ENCODE assay signal across 21 mouse cellular contexts in the genomic region with DNA sequence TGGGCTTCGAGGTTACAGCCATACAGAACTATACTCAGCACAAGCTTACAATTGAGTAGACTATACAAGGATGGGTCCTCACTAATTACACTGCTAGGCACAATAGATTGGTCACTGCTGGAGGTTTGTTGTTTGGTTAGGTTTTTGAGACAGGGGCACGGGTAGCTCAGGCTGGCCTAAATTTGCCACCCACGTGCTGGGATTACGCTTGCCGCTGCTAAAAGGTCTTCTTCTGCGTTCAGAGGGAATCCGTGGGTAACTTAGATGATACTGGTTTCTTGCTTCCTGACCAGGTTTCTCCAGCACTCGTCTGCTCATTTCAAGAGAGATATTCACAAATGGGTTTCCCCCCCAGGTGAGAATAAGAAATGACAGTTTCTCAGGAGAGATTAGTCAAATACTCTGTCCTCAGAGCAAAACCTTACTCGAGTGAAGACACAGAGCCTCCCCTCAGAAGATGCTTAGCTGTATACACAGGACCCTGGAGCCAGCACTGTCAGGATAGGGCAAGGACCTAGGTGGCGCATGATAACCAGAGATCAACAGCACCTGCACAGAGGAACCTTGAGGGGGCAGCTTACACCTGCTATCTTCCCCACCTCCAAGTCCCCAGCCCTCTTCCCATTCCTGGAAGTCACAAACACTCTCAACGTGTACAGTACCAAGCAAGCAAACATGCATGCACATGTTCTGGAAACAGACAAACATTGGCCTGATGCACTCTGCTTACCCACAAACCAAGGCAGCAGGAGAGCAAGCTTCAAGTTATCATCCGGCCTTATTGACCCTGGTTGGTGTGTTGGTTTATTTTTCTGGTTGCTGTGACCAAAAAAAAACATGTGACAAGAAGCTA.
DNase-seq lines count a peak whose midpoint lies in the region; ATAC-seq and TF ChIP-seq lines count a peak whose summit lies in the region.
"Had no signal": no experiment of that assay in that cellular context is flagged by ENCODE, and none has a peak within 500 bp of the region (broad histone marks: within the 10 kb centered on the region; RNA-seq: fewer than 3 reads in every experiment).

No protein-coding gene starts in this region.

- no peak for TF ChIP-seq POLR2A in spleen, adult 2 months (IDR thresholded peaks at IDR 0.05; ENCODE audit: low read depth, low read length)
- no peak for TF ChIP-seq POLR2A in bone marrow macrophage, adult 2 months (IDR thresholded peaks at IDR 0.05; ENCODE audit: borderline replicate concordance, low read depth, low read length)

- no peak overlapping the region for H3K9ac ChIP-seq in kidney, embryonic 15.5 days
- H3K9ac ChIP-seq in forebrain, embryonic 11.5 days (ENCODE audit: low read length): no peak overlapping the region
- H3K9ac ChIP-seq: heart, embryonic 13.5 days; liver, embryonic 13.5 days had no signal

- no peak for TF ChIP-seq CTCF in spleen, adult 2 months (IDR thresholded peaks at IDR 0.05; ENCODE audit: extremely low read depth, insufficient read depth, insufficient read length, insufficient replicate concordance)
- no peak for TF ChIP-seq CTCF in bone marrow macrophage, adult 2 months (IDR thresholded peaks at IDR 0.05; ENCODE audit: low read depth, low read length)

- 85% methylated on average over 12 of the region's 12 CpGs for WGBS in kidney, embryonic 15.5 days
- WGBS in spleen, adult 2 months: 70% methylated on average over 12 of the region's 12 CpGs
- 83% methylated on average over 12 of the region's 12 CpGs for WGBS in forebrain, embryonic 11.5 days

- H3K4me2 ChIP-seq in kidney, embryonic 15.5 days: no peak overlapping the region
- H3K4me2 ChIP-seq in forebrain, embryonic 11.5 days (ENCODE audit: low read depth, low read length, severe bottlenecking): no peak overlapping the region

- 0 out of 2 replicates have a peak overlapping the region, but pooled peaks have one; percentile 66 for H3K27ac ChIP-seq in kidney, embryonic 15.5 days
- H3K27ac ChIP-seq in spleen, adult 2 months (ENCODE audit: insufficient read depth, low read length): peak overlapping the region; percentile 60; the same call in 1 of the 2 replicates
- peak overlapping the region; percentile 91 for H3K27ac ChIP-seq in bone marrow macrophage, adult 2 months (ENCODE audit: insufficient read depth, low read depth, low read length)
- H3K27ac ChIP-seq in forebrain, embryonic 11.5 days (ENCODE audit: low read depth, low read length): no peak overlapping the region
- H3K27ac ChIP-seq: embryonic facial prominence, embryonic 10.5 days; left cerebral cortex, adult 2 months; limb, embryonic 10.5 days; liver, embryonic 13.5 days had no signal

- no peaks in the 10 kb centered on the region for H3K36me3 ChIP-seq in kidney, embryonic 15.5 days
- H3K36me3 ChIP-seq in spleen, adult 2 months (ENCODE audit: control insufficient read depth, insufficient read depth, low read length): no peaks in the 10 kb centered on the region
- H3K36me3 ChIP-seq in forebrain, embryonic 11.5 days (ENCODE audit: control insufficient read depth, insufficient read depth, low read length): no peaks in the 10 kb centered on the region
- H3K36me3 ChIP-seq: embryonic facial prominence, embryonic 10.5 days; heart, embryonic 13.5 days; limb, embryonic 10.5 days; liver, embryonic 13.5 days had no signal

- no peaks in the 10 kb centered on the region for H3K27me3 ChIP-seq in kidney, embryonic 15.5 days
- no peaks in the 10 kb centered on the region for H3K27me3 ChIP-seq in spleen, adult 2 months (ENCODE audit: control insufficient read depth, insufficient read depth, low read length)
- no peaks in the 10 kb centered on the region for H3K27me3 ChIP-seq in forebrain, embryonic 11.5 days (ENCODE audit: control insufficient read depth, insufficient read depth, low read length)
- H3K27me3 ChIP-seq: heart, embryonic 13.5 days; liver, embryonic 13.5 days had no signal

- H3K9me3 ChIP-seq in kidney, embryonic 15.5 days (replicated peaks): no peaks in the 10 kb centered on the region
- H3K9me3 ChIP-seq in forebrain, embryonic 11.5 days (ENCODE audit: control insufficient read depth, low read length): no peaks in the 10 kb centered on the region
- H3K9me3 ChIP-seq: embryonic facial prominence, embryonic 10.5 days; heart, embryonic 13.5 days; limb, embryonic 10.5 days; liver, embryonic 13.5 days had no signal

- no peak overlapping the region for H3K4me3 ChIP-seq in kidney, embryonic 15.5 days (replicated peaks)
- H3K4me3 ChIP-seq in spleen, adult 2 months (ENCODE audit: extremely low read depth, insufficient read depth, insufficient read length): no peak overlapping the region
- no peak overlapping the region for H3K4me3 ChIP-seq in bone marrow macrophage, adult 2 months (ENCODE audit: insufficient read depth, low read length)
- H3K4me3 ChIP-seq in forebrain, embryonic 11.5 days (ENCODE audit: low read depth, low read length): no peak overlapping the region
- H3K4me3 ChIP-seq: left cerebral cortex, adult 2 months; limb, embryonic 10.5 days; liver, embryonic 13.5 days had no signal

- no peak for ATAC-seq in kidney, embryonic 15.5 days (replicated peaks; ENCODE audit: low FRiP score)
- no peak for ATAC-seq in forebrain, embryonic 11.5 days (replicated peaks; ENCODE audit: low FRiP score)
- ATAC-seq: forebrain, embryonic 14.5 days had no signal

- H3K4me1 ChIP-seq in kidney, embryonic 15.5 days: peaks cover 32% of the 10 kb centered on the region
- peaks cover 18% of the 10 kb centered on the region; the same call in 1 of the 2 replicates for H3K4me1 ChIP-seq in spleen, adult 2 months (ENCODE audit: control insufficient read depth, insufficient read depth, insufficient read length)
- H3K4me1 ChIP-seq in bone marrow macrophage, adult 2 months (ENCODE audit: control insufficient read depth, insufficient read depth, low read length): peaks cover 58% of the 10 kb centered on the region
- H3K4me1 ChIP-seq in forebrain, embryonic 11.5 days (replicated peaks; ENCODE audit: control insufficient read depth, insufficient read depth, low read length): 0 out of 2 replicates have a peak, but pooled peaks cover 6% of the 10 kb centered on the region

- no peak for DNase-seq in kidney, adult 18-20 months
- DNase-seq in spleen, adult 2 months (ENCODE audit: low read depth in 1 of 2, low spot score in 2 of 2): no peak
- DNase-seq in spleen, postnatal 14 days (ENCODE audit: low spot score in 2 of 2): no peak
- DNase-seq in thymus, postnatal 14 days: peak; percentile 45
- DNase-seq in forebrain, embryonic 11.5 days (ENCODE audit: low spot score): no peak
- DNase-seq in adrenal gland, adult 8-10 months: no peak
- DNase-seq: adrenal gland, adult 2 months; B cell, adult 2 months; cerebellum, adult 18-20 months; heart, postnatal 36 days; kidney, postnatal 10 days; liver, embryonic 13.5 days; lung, postnatal 36 days; right cerebral cortex, adult 18-20 months had no signal
